Mouse (Mus musculus) stomach, embryonic 16.5 days (tissue): Measurements from ENCODE around the gene Rora. TPM values are rescaled to one million over a fixed set of nuclear protein-coding genes. Genes with fewer than 3 reads are reported as not detected.

Experiments
- ATAC-seq: fragments of 200-750 bp; cut with Nextera tagmentation; 2 replicates; pipeline ENCODE4 v1.8.0; 2017; ENCODE audit warnings: moderate number of reproducible peaks, moderate TSS enrichment; ENCODE audit not compliant: insufficient read depth, low FRiP score
- H3K27ac ChIP-seq: fragments of 300-500 bp; sonication (generic); 2 replicates; pipeline ENCODE4 v1.5.1; 2014; ENCODE audit warnings: low read length
- H3K27me3 ChIP-seq: fragments of 300-500 bp; sonication (generic); 2 replicates; pipeline ENCODE4 v1.6.1; 2014; ENCODE audit warnings: low read length, control low read depth, mixed read lengths; ENCODE audit not compliant: control insufficient read depth, insufficient read depth
- H3K36me3 ChIP-seq: fragments of 300-500 bp; sonication (generic); 2 replicates; pipeline ENCODE4 v1.6.1; 2014; ENCODE audit warnings: low read length; ENCODE audit not compliant: control insufficient read depth, insufficient read depth
- H3K4me1 ChIP-seq: fragments of 300-500 bp; sonication (generic); 2 replicates; pipeline ENCODE4 v1.6.1; 2014; ENCODE audit warnings: low read length, control low read depth, mixed read lengths; ENCODE audit not compliant: control insufficient read depth, insufficient read depth
- H3K4me2 ChIP-seq: fragments of 300-500 bp; sonication (generic); 2 replicates; pipeline ENCODE4 v1.6.1; 2014; ENCODE audit warnings: low read depth, low read length, mixed read lengths
- H3K4me3 ChIP-seq: fragments of 300-500 bp; sonication (generic); replicated peaks from 2 replicates; pipeline ENCODE4 v1.5.1; 2014; ENCODE audit warnings: mild to moderate bottlenecking, low read length
- H3K9ac ChIP-seq: fragments of 300-500 bp; sonication (generic); 2 replicates; pipeline ENCODE4 v1.6.1; 2014; ENCODE audit warnings: low read length
- H3K9me3 ChIP-seq: fragments of 300-500 bp; sonication (generic); replicated peaks from 2 replicates; pipeline ENCODE4 v1.6.1; 2016; ENCODE audit warnings: low read length, control low read depth; ENCODE audit not compliant: control insufficient read depth
- WGBS: fragments of 180-500 bp; shearing (Covaris S2); extraction: QIAGEN DNeasy Blood & Tissue Kit; methylation state at CpG from one replicate; pipeline ENCODE4 v1.1.7; 2014; 5-methylcytosine and 5-hydroxymethylcytosine counted together
- polyA plus RNA-seq: library from polyadenylated mRNA; unstranded; fragments of >200 nt; fragmentation: Nextera tagmentation; extraction: Ambion mirVana; gene quantifications from 2 replicates; pipeline ENCODE4 v1.2.1, GENCODE M21; 2015

Gene Rora
- polyA plus RNA-seq, 1 experiment from 2014 or later, result 8.4 TPM

GRCm38 (mm10) chr9:68888670-68889069 lies 235.1 kb downstream of the Rora start:
- H3K27me3 ChIP-seq, result no peaks in the 10 kb centered on the region
- 29% methylated on average over 8 of the region's 8 CpGs for WGBS
- H3K9me3 ChIP-seq, result no peaks in the 10 kb centered on the region
- no peak overlapping the region for H3K9ac ChIP-seq
- H3K4me1 ChIP-seq, result peaks cover 12% of the 10 kb centered on the region; the same call in 1 of the 2 replicates
- ATAC-seq, result peak; percentile 78; the same call in 1 of the 2 replicates
- H3K4me3 ChIP-seq, result 0 out of 2 replicates have a peak overlapping the region, but pooled peaks have one; percentile 1
- H3K4me2 ChIP-seq, result no peak overlapping the region; the same call in 1 of the 2 replicates
- no peak overlapping the region for H3K27ac ChIP-seq
- H3K36me3 ChIP-seq, result no peaks in the 10 kb centered on the region

GRCm38 (mm10) chr9:68891431-68891830 lies 237.8 kb downstream of the Rora start:
- ATAC-seq, result no peak
- H3K9me3 ChIP-seq, result no peaks in the 10 kb centered on the region
- no peaks in the 10 kb centered on the region for H3K27me3 ChIP-seq
- H3K9ac ChIP-seq, result no peak overlapping the region
- no peak overlapping the region for H3K27ac ChIP-seq
- no peak overlapping the region for H3K4me3 ChIP-seq
- 0 out of 2 replicates have a peak, but pooled peaks cover 3% of the 10 kb centered on the region for H3K4me1 ChIP-seq
- no peaks in the 10 kb centered on the region for H3K36me3 ChIP-seq
- 0 out of 2 replicates have a peak overlapping the region, but pooled peaks have one; percentile 2 for H3K4me2 ChIP-seq
- 45% methylated on average over 11 of the region's 11 CpGs for WGBS

GRCm38 (mm10) chr9:68892356-68892755 lies 238.8 kb downstream of the Rora start:
- 88% methylated on average over 4 of the region's 4 CpGs for WGBS
- H3K4me3 ChIP-seq, result no peak overlapping the region
- H3K4me1 ChIP-seq, result 0 out of 2 replicates have a peak, but pooled peaks cover 3% of the 10 kb centered on the region

GRCm38 (mm10) chr9:68892859-68893258 lies 239.3 kb downstream of the Rora start:
- Histone ChIP-seq H3K4me1 (0 out of 2 replicates have a peak, but pooled peaks cover 3% of the 10 kb centered on the region), H3K27me3 (no peaks in the 10 kb centered on the region)
- 81% methylated on average over 6 of the region's 6 CpGs for WGBS

More at GRCm38 (mm10) chr9:68892356-68892755, 238.8 kb downstream of the Rora start:
- H3K9me3 ChIP-seq, result no peaks in the 10 kb centered on the region
- no peaks in the 10 kb centered on the region for H3K27me3 ChIP-seq
- no peaks in the 10 kb centered on the region for H3K36me3 ChIP-seq
- H3K9ac ChIP-seq, result no peak overlapping the region
- no peak overlapping the region for H3K4me2 ChIP-seq
- H3K27ac ChIP-seq, result no peak overlapping the region
- no peak for ATAC-seq

GRCm38 (mm10) chr9:68898286-68898685 lies 244.7 kb downstream of the Rora start:
- Histone ChIP-seq H3K9ac (no peak overlapping the region), H3K27ac (no peak overlapping the region), H3K9me3 (no peaks in the 10 kb centered on the region), H3K4me2 (no peak overlapping the region), H3K27me3 (no peaks in the 10 kb centered on the region), H3K4me1 (no peaks in the 10 kb centered on the region), H3K36me3 (no peaks in the 10 kb centered on the region), H3K4me3 (no peak overlapping the region)
- WGBS, result 73% methylated on average over 6 of the region's 6 CpGs
- no peak for ATAC-seq

More at GRCm38 (mm10) chr9:68892859-68893258, 239.3 kb downstream of the Rora start:
- no peak overlapping the region for H3K27ac ChIP-seq
- no peak overlapping the region for H3K4me2 ChIP-seq
- ATAC-seq, result no peak
- no peaks in the 10 kb centered on the region for H3K36me3 ChIP-seq
- H3K9ac ChIP-seq, result no peak overlapping the region
- no peaks in the 10 kb centered on the region for H3K9me3 ChIP-seq
- no peak overlapping the region for H3K4me3 ChIP-seq

GRCm38 (mm10) chr9:68899525-68900222 lies 246.1 kb downstream of the Rora start:
- H3K27me3 ChIP-seq, result no peaks in the 10 kb centered on the region
- H3K4me1 ChIP-seq, result no peaks in the 10 kb centered on the region
- 78% methylated on average over 5 of the region's 5 CpGs for WGBS
- no peak for ATAC-seq
- no peak overlapping the region for H3K4me3 ChIP-seq
- H3K9ac ChIP-seq, result no peak overlapping the region
- no peak overlapping the region for H3K27ac ChIP-seq
- H3K4me2 ChIP-seq, result no peak overlapping the region
- no peaks in the 10 kb centered on the region for H3K9me3 ChIP-seq
- H3K36me3 ChIP-seq, result no peaks in the 10 kb centered on the region

GRCm38 (mm10) chr9:68906361-68906883 lies 252.8 kb downstream of the Rora start:
- Histone ChIP-seq H3K4me3 (no peak overlapping the region), H3K36me3 (no peaks in the 10 kb centered on the region), H3K4me2 (no peak overlapping the region), H3K9ac (no peak overlapping the region), H3K27ac (no peak overlapping the region), H3K27me3 (no peaks in the 10 kb centered on the region), H3K4me1 (no peaks in the 10 kb centered on the region), H3K9me3 (no peaks in the 10 kb centered on the region)
- 67% methylated on average over 6 of the region's 6 CpGs for WGBS
- no peak for ATAC-seq

GRCm38 (mm10) chr9:68912483-68913151 lies 259.0 kb downstream of the Rora start:
- Histone ChIP-seq H3K27me3 (no peaks in the 10 kb centered on the region), H3K36me3 (no peaks in the 10 kb centered on the region), H3K9ac (no peak overlapping the region), H3K4me2 (no peak overlapping the region), H3K27ac (no peak overlapping the region), H3K4me3 (no peak overlapping the region), H3K4me1 (peaks cover 4% of the 10 kb centered on the region; the same call in 1 of the 2 replicates), H3K9me3 (no peaks in the 10 kb centered on the region)
- ATAC-seq, result no peak
- 37% methylated on average over 8 of the region's 8 CpGs for WGBS

GRCm38 (mm10) chr9:68913191-68913697 lies 259.7 kb downstream of the Rora start:
- Histone ChIP-seq H3K27me3 (no peaks in the 10 kb centered on the region), H3K36me3 (no peaks in the 10 kb centered on the region), H3K4me1 (peaks cover 4% of the 10 kb centered on the region; the same call in 1 of the 2 replicates), H3K9ac (no peak overlapping the region), H3K4me2 (no peak overlapping the region), H3K4me3 (no peak overlapping the region), H3K9me3 (no peaks in the 10 kb centered on the region), H3K27ac (no peak overlapping the region)
- 71% methylated on average over 10 of the region's 10 CpGs for WGBS
- ATAC-seq, result no peak
